Mouse (Mus musculus) heart, postnatal 0 days (tissue): ENCODE data around the gene Washc4. TPM values are rescaled to one million over a fixed set of nuclear protein-coding genes. Genes with fewer than 3 reads are reported as not detected.

Experiments
- ATAC-seq: fragments of 200-750 bp; cut with Nextera tagmentation; 2 replicates; pipeline ENCODE4 v1.8.0; 2017; ENCODE audit warnings: low read depth, moderate number of reproducible peaks, moderate library complexity; ENCODE audit not compliant: insufficient read depth
- DNase-seq: peaks from one replicate; pipeline ENCODE4 v3.0.0-alpha.2; 2016; ENCODE audit warnings: low spot score
- H3K27ac ChIP-seq: fragments of 300-500 bp; sonication (generic); 2 replicates; pipeline ENCODE4 v1.5.1; 2014; ENCODE audit warnings: low read depth, mild to moderate bottlenecking
- H3K27me3 ChIP-seq: fragments of 300-500 bp; sonication (generic); 2 replicates; pipeline ENCODE4 v1.6.1; 2014; ENCODE audit warnings: low read length, mixed read lengths; ENCODE audit not compliant: control insufficient read depth, insufficient read depth
- H3K36me3 ChIP-seq: fragments of 300-500 bp; sonication (generic); replicated peaks from 2 replicates; pipeline ENCODE4 v1.6.1; 2014; ENCODE audit warnings: low read length, mixed read lengths; ENCODE audit not compliant: control insufficient read depth, insufficient read depth
- H3K4me1 ChIP-seq: fragments of 300-500 bp; sonication (generic); 2 replicates; pipeline ENCODE4 v1.6.1; 2014; ENCODE audit warnings: antibody characterized with exemption; ENCODE audit not compliant: control insufficient read depth, insufficient read depth
- H3K4me2 ChIP-seq: fragments of 300-500 bp; sonication (generic); 2 replicates; pipeline ENCODE4 v1.6.1; 2014; ENCODE audit warnings: low read depth, mild to moderate bottlenecking, low read length, moderate library complexity
- H3K4me3 ChIP-seq: fragments of 300-500 bp; sonication (generic); 2 replicates; pipeline ENCODE4 v1.5.1; 2014; ENCODE audit warnings: low read depth, low read length
- H3K9ac ChIP-seq: fragments of 300-500 bp; sonication (generic); replicated peaks from 2 replicates; pipeline ENCODE4 v1.6.1; 2014; ENCODE audit warnings: low read depth, low read length, mixed read lengths
- H3K9me3 ChIP-seq: fragments of 300-500 bp; sonication (generic); replicated peaks from 2 replicates; pipeline ENCODE4 v1.6.1; 2016; ENCODE audit warnings: low read length; ENCODE audit not compliant: control insufficient read depth
- CTCF ChIP-seq: IDR thresholded peaks from 2 replicates; pipeline ENCODE4 v1.5.1; 2016; ENCODE audit warnings: antibody characterized with exemption, control low read depth, low read depth
- EP300 ChIP-seq: IDR thresholded peaks from 2 replicates; pipeline ENCODE4 v1.6.1; 2016; ENCODE audit warnings: antibody characterized with exemption, low read depth
- WGBS: fragments of 180-500 bp; shearing (Covaris S2); extraction: QIAGEN DNeasy Blood & Tissue Kit; methylation state at CpG from one replicate; pipeline ENCODE4 v1.1.7; 2014; 5-methylcytosine and 5-hydroxymethylcytosine counted together
- polyA plus RNA-seq: library from polyadenylated mRNA; unstranded; fragments of >200 nt; fragmentation: Nextera tagmentation; extraction: Ambion mirVana; gene quantifications from 2 replicates; pipeline ENCODE4 v1.2.1, GENCODE M21; 2015
- total RNA-seq: library from RNA; depleted of rRNA; stranded (reverse); fragments of >200 nt; gene quantifications from 2 replicates; pipeline ENCODE4 v1.2.3, GENCODE M21; 2014; ENCODE audit warnings: low replicate concordance

Washc4 gene
- total and polyA plus RNA-seq, 2 experiments from 2014 or later, result 13.2 to 15.1 TPM

DNA sequence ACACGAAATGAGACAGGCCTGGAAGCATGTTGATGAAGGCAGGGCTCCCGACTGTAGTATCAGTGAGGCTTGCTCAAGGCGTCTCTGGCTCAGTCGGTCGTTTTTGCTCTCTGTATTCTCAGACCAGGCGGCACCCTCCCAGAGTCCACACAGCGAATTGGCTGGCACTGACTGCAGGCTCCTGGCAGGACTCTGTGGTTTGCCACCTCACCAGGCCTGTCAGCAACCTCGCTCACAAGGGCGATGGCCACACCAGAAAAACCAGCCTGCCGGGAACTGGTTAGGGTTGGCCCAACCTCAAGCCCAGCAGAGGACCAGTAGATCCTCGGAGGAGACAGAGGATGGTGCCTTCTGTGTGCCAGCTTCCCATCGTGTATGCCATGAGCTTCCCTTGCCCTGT lies 81.3 kb downstream of the Washc4 start:
- no peak for DNase-seq
- H3K27ac ChIP-seq, result no peak overlapping the region
- H3K36me3 ChIP-seq, result peaks cover 72% of the 10 kb centered on the region
- TF ChIP-seq CTCF, result no peak
- no peak for TF ChIP-seq EP300
- H3K4me3 ChIP-seq, result no peak overlapping the region
- no peaks in the 10 kb centered on the region for H3K4me1 ChIP-seq
- no peaks in the 10 kb centered on the region for H3K27me3 ChIP-seq
- no peak overlapping the region for H3K4me2 ChIP-seq
- 75% methylated on average over 12 of the region's 12 CpGs for WGBS
- H3K9ac ChIP-seq, result no peak overlapping the region
- no peak for ATAC-seq
- H3K9me3 ChIP-seq, result no peaks in the 10 kb centered on the region

- H3K4me3 ChIP-seq, result no peak overlapping the region
- H3K27ac ChIP-seq, result no peak overlapping the region
- 94% methylated on average over 9 of the region's 9 CpGs for whole genome bisulfite sequencing
- ATAC-seq (no peak), DNase-seq (no peak)
- no peaks in the 10 kb centered on the region for H3K27me3 ChIP-seq
- no peak overlapping the region for H3K4me2 ChIP-seq
- H3K4me1 ChIP-seq, result no peaks in the 10 kb centered on the region
- TF ChIP-seq EP300, result no peak
- TF ChIP-seq CTCF, result no peak
- no peaks in the 10 kb centered on the region for H3K9me3 ChIP-seq
- peaks cover 63% of the 10 kb centered on the region for H3K36me3 ChIP-seq
- H3K9ac ChIP-seq, result no peak overlapping the region
Measured at GRCm38 (mm10) chr10:83627113-83627687, 83.6 kb downstream of the Washc4 start.

DNA sequence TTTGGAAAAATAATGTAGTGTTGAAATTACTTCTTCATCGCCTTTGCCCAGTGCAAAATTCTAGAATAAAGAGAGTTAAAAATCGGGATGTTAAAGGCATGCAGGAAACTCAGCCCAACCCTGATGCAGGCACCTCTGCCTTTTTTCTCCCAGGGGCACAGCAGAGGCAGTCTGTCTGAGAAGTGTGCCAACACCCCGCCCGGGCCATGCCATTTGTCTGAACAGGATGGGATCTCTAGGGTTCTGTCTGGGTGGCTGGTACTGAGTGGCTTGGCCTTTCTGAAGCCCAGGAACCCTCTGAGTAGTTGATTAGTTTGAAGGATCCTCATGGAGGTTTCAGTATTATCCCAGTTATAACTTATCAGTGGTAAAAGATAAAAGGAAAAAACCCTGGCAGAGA lies 84.7 kb downstream of the Washc4 start:
- Histone ChIP-seq H3K36me3 (peaks cover 55% of the 10 kb centered on the region), H3K27ac (no peak overlapping the region), H3K9ac (no peak overlapping the region), H3K4me3 (no peak overlapping the region), H3K27me3 (no peaks in the 10 kb centered on the region), H3K4me2 (no peak overlapping the region), H3K9me3 (no peaks in the 10 kb centered on the region), H3K4me1 (no peaks in the 10 kb centered on the region)
- ATAC-seq (no peak), DNase-seq (no peak)
- TF ChIP-seq EP300 (no peak), CTCF (no peak)
- WGBS, result 80% methylated on average over 4 of the region's 4 CpGs

GRCm38 (mm10) chr10:83629190-83629781 lies 85.7 kb downstream of the Washc4 start:
- no peak for TF ChIP-seq CTCF
- DNase-seq (no peak), ATAC-seq (no peak)
- H3K27ac ChIP-seq, result no peak overlapping the region
- H3K36me3 ChIP-seq, result peaks cover 52% of the 10 kb centered on the region
- H3K4me2 ChIP-seq, result no peak overlapping the region
- no peaks in the 10 kb centered on the region for H3K9me3 ChIP-seq
- H3K27me3 ChIP-seq, result no peaks in the 10 kb centered on the region
- H3K9ac ChIP-seq, result no peak overlapping the region
- 82% methylated on average over 12 of the region's 12 CpGs for WGBS
- H3K4me1 ChIP-seq, result no peaks in the 10 kb centered on the region
- H3K4me3 ChIP-seq, result no peak overlapping the region

- Histone ChIP-seq H3K27me3 (no peaks in the 10 kb centered on the region), H3K27ac (no peak overlapping the region), H3K4me2 (no peak overlapping the region), H3K4me3 (no peak overlapping the region), H3K36me3 (peaks cover 47% of the 10 kb centered on the region), H3K9me3 (no peaks in the 10 kb centered on the region), H3K9ac (no peak overlapping the region), H3K4me1 (no peaks in the 10 kb centered on the region)
- DNase-seq, result no peak
- ATAC-seq, result no peak
- TF ChIP-seq CTCF (no peak), EP300 (no peak)
- 95% methylated on average over 5 of the region's 5 CpGs for WGBS
Measured at GRCm38 (mm10) chr10:83629878-83630277, 86.3 kb downstream of the Washc4 start.

GRCm38 (mm10) chr10:83630899-83631298 lies 87.3 kb downstream of the Washc4 start:
- no peaks in the 10 kb centered on the region for H3K9me3 ChIP-seq
- H3K27ac ChIP-seq, result no peak overlapping the region; the same call in 1 of the 2 replicates
- H3K4me2 ChIP-seq, result no peak overlapping the region
- H3K27me3 ChIP-seq, result no peaks in the 10 kb centered on the region
- H3K9ac ChIP-seq, result no peak overlapping the region
- TF ChIP-seq EP300, result no peak
- TF ChIP-seq CTCF, result no peak
- peak; percentile 60 for DNase-seq
- H3K4me1 ChIP-seq, result peaks cover 7% of the 10 kb centered on the region; the same call in 1 of the 2 replicates
- H3K4me3 ChIP-seq, result no peak overlapping the region
- peaks cover 38% of the 10 kb centered on the region for H3K36me3 ChIP-seq
- WGBS, result 22% methylated on average over 3 of the region's 3 CpGs
- ATAC-seq, result no peak
